Mouse (Mus musculus) layer of hippocampus, adult 2 months (tissue): ENCODE measurements at regions not wholly inside any gene's neighbourhood (a gene's known extent, or its start where the extent isn't known, plus 50 kb on each side); places are given as distances from the start of the nearest gene placed in this dataset.

Source experiments
- DNase-seq, 2 experiments: peaks; one replicate each; pipeline ENCODE4 v3.0.0; 2022; ENCODE audit warnings: low spot score in 2 of 2
- H3K27ac ChIP-seq: fragments of 200-600 bp; 2 replicates; pipeline ENCODE4 v1.8.1; 2022
- H3K4me3 ChIP-seq: fragments of 200-600 bp; 2 replicates; pipeline ENCODE4 v1.8.1; 2022; ENCODE audit warnings: mild to moderate bottlenecking
- CTCF ChIP-seq: fragments of 200-600 bp; conservative IDR thresholded peaks from 2 replicates; pipeline ENCODE4 v1.8.1; 2022; ENCODE audit warnings: antibody characterized with exemption, mild to moderate bottlenecking, moderate library complexity

DNA sequence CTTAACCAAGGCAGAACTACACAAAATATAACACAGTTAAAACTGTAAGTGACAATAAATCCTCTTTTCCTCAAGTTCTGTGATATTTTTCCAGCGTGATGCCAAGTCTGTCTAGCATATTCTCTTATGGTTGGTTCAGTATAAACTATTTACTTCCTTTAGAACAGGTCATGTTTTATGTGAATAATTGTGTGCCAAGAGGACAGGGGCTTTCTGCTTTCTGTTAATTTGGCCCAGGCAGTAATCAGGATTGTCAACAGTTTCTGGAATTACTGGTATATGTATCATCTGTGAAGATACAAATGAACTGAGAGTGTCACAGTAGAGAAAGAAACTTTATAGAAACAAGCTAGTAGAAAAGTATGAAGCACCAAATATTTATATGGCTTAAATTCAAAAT lies 1039.5 kb upstream of the Adcyap1 start:
- no peak for DNase-seq
- no peak overlapping the region for H3K4me3 ChIP-seq
- H3K27ac ChIP-seq, result no peak overlapping the region
- TF ChIP-seq CTCF, result no peak

DNA sequence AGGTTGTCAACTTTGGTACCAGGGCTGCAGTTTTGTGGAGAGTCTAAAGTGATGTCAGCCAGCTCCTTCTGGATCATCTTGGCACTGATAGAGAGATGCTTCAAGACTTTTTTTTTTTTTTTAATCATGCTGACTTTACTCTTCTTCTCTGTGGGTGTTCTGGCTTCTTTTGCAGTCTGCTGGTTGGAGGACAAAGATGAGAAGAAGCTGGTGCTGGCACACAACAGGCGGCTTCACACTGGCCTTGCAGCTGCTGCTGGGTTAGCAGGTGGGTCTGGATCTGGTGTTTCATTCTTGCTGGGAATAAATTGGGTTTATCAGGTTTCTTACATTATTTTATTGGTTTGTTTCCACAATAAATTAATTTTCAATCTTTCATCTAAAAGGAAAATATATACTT lies 1013.1 kb upstream of the Adcyap1 start:
- no peak for TF ChIP-seq CTCF
- Histone ChIP-seq H3K27ac (no peak overlapping the region), H3K4me3 (no peak overlapping the region)
- no peak for DNase-seq

DNA sequence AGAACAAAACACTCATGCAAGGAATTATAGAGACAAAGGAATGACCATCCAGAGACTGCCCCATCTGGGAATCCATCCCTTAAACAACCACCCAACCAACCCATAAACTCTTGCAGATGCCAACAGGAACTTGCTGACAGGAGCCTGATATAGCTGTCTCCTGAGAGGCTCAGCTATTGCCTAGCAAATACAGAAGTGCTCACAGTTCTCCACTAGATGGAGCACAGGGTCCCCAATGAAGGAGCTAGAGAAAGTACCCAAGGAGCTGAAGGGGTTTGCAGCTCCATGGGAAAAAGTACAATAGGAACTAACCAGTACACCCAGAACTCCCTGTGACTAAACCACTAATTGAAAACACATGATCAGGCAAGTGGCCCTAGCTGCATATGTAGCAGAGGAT lies 988.1 kb upstream of the Adcyap1 start:
- peak; percentile 71 for TF ChIP-seq CTCF
- peak in 1 of 2 experiments; percentile 3 for DNase-seq

DNA sequence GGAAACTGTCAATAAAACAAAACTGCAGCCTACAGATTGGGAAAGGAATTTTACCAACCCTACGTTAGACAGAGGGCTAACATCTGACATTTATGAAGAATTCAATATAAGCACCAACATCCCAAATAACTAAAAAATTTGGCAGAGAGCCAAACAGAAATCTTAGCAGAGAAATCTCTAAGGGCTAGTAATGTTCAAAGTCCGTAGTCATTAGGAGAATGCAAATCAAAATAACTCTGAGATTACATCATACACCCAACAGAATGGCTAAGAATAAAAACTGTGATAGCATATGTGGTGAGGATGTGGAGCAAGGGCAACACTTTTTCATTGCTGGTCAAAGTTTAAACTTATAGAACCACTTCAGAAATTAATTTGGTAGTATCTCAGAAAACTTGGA lies 982.4 kb upstream of the Adcyap1 start:
- no peak for TF ChIP-seq CTCF
- no peak for DNase-seq
- H3K4me3 ChIP-seq, result no peak overlapping the region
- no peak overlapping the region for H3K27ac ChIP-seq

More for the DNA sequence above, 988.1 kb upstream of the Adcyap1 start:
- Histone ChIP-seq H3K4me3 (no peak overlapping the region), H3K27ac (no peak overlapping the region)
